Mouse (Mus musculus): ENCODE measurements around the gene Fgfr2. TPM values are rescaled to one million over a fixed set of nuclear protein-coding genes. Genes with fewer than 3 reads are reported as not detected.

Gene Fgfr2
- polyA plus RNA-seq, 1 experiment from 2014 or later = 92.0 TPM

GRCm38 (mm10) chr7:133044721-133045120, 78.4 kb downstream of the Fgfr2 start:
- H3K4me2 ChIP-seq = no peak overlapping the region
- no peak for DNase-seq (ENCODE audit: low spot score, missing footprints)
- no peaks in the 10 kb centered on the region for H3K4me1 ChIP-seq (ENCODE audit: control insufficient read depth, insufficient read depth, low read length)
- no peaks in the 10 kb centered on the region for H3K27me3 ChIP-seq (ENCODE audit: control insufficient read depth, insufficient read depth, low read length)
- H3K9me3 ChIP-seq (ENCODE audit: control insufficient read depth, low read length) = no peaks in the 10 kb centered on the region
- 86% methylated on average over 4 of the region's 4 CpGs for WGBS
- H3K4me3 ChIP-seq (ENCODE audit: low read depth, low read length) = no peak overlapping the region
- H3K27ac ChIP-seq (ENCODE audit: low read depth, low read length) = no peak overlapping the region
- H3K9ac ChIP-seq (ENCODE audit: low read length) = no peak overlapping the region
- H3K36me3 ChIP-seq (ENCODE audit: control insufficient read depth, insufficient read depth, low read length) = no peaks in the 10 kb centered on the region
- no peak for ATAC-seq (ENCODE audit: low FRiP score)

GRCm38 (mm10) chr7:133041784-133042183, 81.4 kb downstream of the Fgfr2 start:
- no peaks in the 10 kb centered on the region for H3K36me3 ChIP-seq (ENCODE audit: control insufficient read depth, insufficient read depth, low read length)
- no peaks in the 10 kb centered on the region for H3K27me3 ChIP-seq (ENCODE audit: control insufficient read depth, insufficient read depth, low read length)
- no peak overlapping the region for H3K9ac ChIP-seq (ENCODE audit: low read length)
- H3K4me1 ChIP-seq (ENCODE audit: control insufficient read depth, insufficient read depth, low read length) = peaks cover 17% of the 10 kb centered on the region
- no peak overlapping the region for H3K27ac ChIP-seq (ENCODE audit: low read depth, low read length)
- DNase-seq (ENCODE audit: low spot score, missing footprints) (no peak), ATAC-seq (ENCODE audit: low FRiP score) (no peak)
- 82% methylated on average over 3 of the region's 3 CpGs for WGBS
- no peaks in the 10 kb centered on the region for H3K9me3 ChIP-seq (ENCODE audit: control insufficient read depth, low read length)
- no peak overlapping the region for H3K4me2 ChIP-seq
- H3K4me3 ChIP-seq (ENCODE audit: low read depth, low read length) = no peak overlapping the region

GRCm38 (mm10) chr7:133040688-133041345, 82.3 kb downstream of the Fgfr2 start:
- 87% methylated on average over 3 of the region's 3 CpGs for WGBS
- no peak overlapping the region for H3K9ac ChIP-seq (ENCODE audit: low read length)

GRCm38 (mm10) chr7:133039556-133040255, 83.4 kb downstream of the Fgfr2 start:
- H3K9ac ChIP-seq (ENCODE audit: low read length) = no peak overlapping the region
- ATAC-seq (ENCODE audit: low FRiP score) (no peak), DNase-seq (ENCODE audit: low spot score, missing footprints) (no peak)
- H3K4me1 ChIP-seq (ENCODE audit: control insufficient read depth, insufficient read depth, low read length) = peaks cover 29% of the 10 kb centered on the region
- H3K27ac ChIP-seq (ENCODE audit: low read depth, low read length) = no peak overlapping the region
- H3K4me2 ChIP-seq = no peak overlapping the region
- no peaks in the 10 kb centered on the region for H3K9me3 ChIP-seq (ENCODE audit: control insufficient read depth, low read length)
- no peaks in the 10 kb centered on the region for H3K36me3 ChIP-seq (ENCODE audit: control insufficient read depth, insufficient read depth, low read length)
- WGBS = 82% methylated on average over 3 of the region's 3 CpGs
- H3K4me3 ChIP-seq (ENCODE audit: low read depth, low read length) = no peak overlapping the region
- H3K27me3 ChIP-seq (ENCODE audit: control insufficient read depth, insufficient read depth, low read length) = no peaks in the 10 kb centered on the region

More at GRCm38 (mm10) chr7:133040688-133041345, 82.3 kb downstream of the Fgfr2 start:
- Histone ChIP-seq H3K4me2 (no peak overlapping the region), H3K27ac (ENCODE audit: low read depth, low read length) (no peak overlapping the region), H3K27me3 (ENCODE audit: control insufficient read depth, insufficient read depth, low read length) (no peaks in the 10 kb centered on the region), H3K36me3 (ENCODE audit: control insufficient read depth, insufficient read depth, low read length) (no peaks in the 10 kb centered on the region), H3K4me3 (ENCODE audit: low read depth, low read length) (no peak overlapping the region), H3K9me3 (ENCODE audit: control insufficient read depth, low read length) (no peaks in the 10 kb centered on the region), H3K4me1 (ENCODE audit: control insufficient read depth, insufficient read depth, low read length) (peaks cover 22% of the 10 kb centered on the region)
- DNase-seq (ENCODE audit: low spot score, missing footprints) = no peak
- no peak for ATAC-seq (ENCODE audit: low FRiP score)

- Histone ChIP-seq H3K27me3 (ENCODE audit: control insufficient read depth, insufficient read depth, low read length) (no peaks in the 10 kb centered on the region), H3K36me3 (ENCODE audit: control insufficient read depth, insufficient read depth, low read length) (no peaks in the 10 kb centered on the region), H3K9ac (ENCODE audit: low read length) (no peak overlapping the region), H3K27ac (ENCODE audit: low read depth, low read length) (peak overlapping the region; percentile 15; the same call in 1 of the 2 replicates), H3K4me1 (ENCODE audit: control insufficient read depth, insufficient read depth, low read length) (peaks cover 42% of the 10 kb centered on the region), H3K4me2 (no peak overlapping the region), H3K4me3 (ENCODE audit: low read depth, low read length) (no peak overlapping the region), H3K9me3 (ENCODE audit: control insufficient read depth, low read length) (no peaks in the 10 kb centered on the region)
- no peak for ATAC-seq (ENCODE audit: low FRiP score)
- no peak for DNase-seq (ENCODE audit: low spot score, missing footprints)
- 57% methylated on average over 4 of the region's 4 CpGs for WGBS
Observed at GRCm38 (mm10) chr7:133037618-133038017, 85.5 kb downstream of the Fgfr2 start.

GRCm38 (mm10) chr7:133037217-133037616, 85.9 kb downstream of the Fgfr2 start:
- no peak overlapping the region for H3K4me3 ChIP-seq (ENCODE audit: low read depth, low read length)
- H3K4me2 ChIP-seq = no peak overlapping the region
- peak; percentile 87 for DNase-seq (ENCODE audit: low spot score, missing footprints)
- H3K27me3 ChIP-seq (ENCODE audit: control insufficient read depth, insufficient read depth, low read length) = no peaks in the 10 kb centered on the region
- no peaks in the 10 kb centered on the region for H3K36me3 ChIP-seq (ENCODE audit: control insufficient read depth, insufficient read depth, low read length)
- H3K27ac ChIP-seq (ENCODE audit: low read depth, low read length) = peak overlapping the region; percentile 15; the same call in 1 of the 2 replicates
- ATAC-seq (ENCODE audit: low FRiP score) = no peak
- H3K9ac ChIP-seq (ENCODE audit: low read length) = no peak overlapping the region
- WGBS = 40% methylated on average over 5 of the region's 5 CpGs
- peaks cover 42% of the 10 kb centered on the region for H3K4me1 ChIP-seq (ENCODE audit: control insufficient read depth, insufficient read depth, low read length)
- H3K9me3 ChIP-seq (ENCODE audit: control insufficient read depth, low read length) = no peaks in the 10 kb centered on the region

- H3K27ac ChIP-seq (ENCODE audit: low read depth, low read length) = no peak overlapping the region
- H3K36me3 ChIP-seq (ENCODE audit: control insufficient read depth, insufficient read depth, low read length) = no peaks in the 10 kb centered on the region
- H3K4me3 ChIP-seq (ENCODE audit: low read depth, low read length) = no peak overlapping the region
- no peaks in the 10 kb centered on the region for H3K27me3 ChIP-seq (ENCODE audit: control insufficient read depth, insufficient read depth, low read length)
- no peak overlapping the region for H3K4me2 ChIP-seq
- DNase-seq (ENCODE audit: low spot score, missing footprints) = no peak
- H3K4me1 ChIP-seq (ENCODE audit: control insufficient read depth, insufficient read depth, low read length) = peaks cover 42% of the 10 kb centered on the region
- H3K9me3 ChIP-seq (ENCODE audit: control insufficient read depth, low read length) = no peaks in the 10 kb centered on the region
- ATAC-seq (ENCODE audit: low FRiP score) = no peak
- no peak overlapping the region for H3K9ac ChIP-seq (ENCODE audit: low read length)
Observed at GRCm38 (mm10) chr7:133035901-133036300, 87.2 kb downstream of the Fgfr2 start.

- H3K4me1 ChIP-seq (ENCODE audit: control insufficient read depth, insufficient read depth, low read length) = peaks cover 34% of the 10 kb centered on the region
- H3K27ac ChIP-seq (ENCODE audit: low read depth, low read length) = peak overlapping the region; percentile 22; the same call in 1 of the 2 replicates
- ATAC-seq (ENCODE audit: low FRiP score) = peak; percentile 80
- H3K9me3 ChIP-seq (ENCODE audit: control insufficient read depth, low read length) = no peaks in the 10 kb centered on the region
- H3K4me3 ChIP-seq (ENCODE audit: low read depth, low read length) = no peak overlapping the region
- no peaks in the 10 kb centered on the region for H3K27me3 ChIP-seq (ENCODE audit: control insufficient read depth, insufficient read depth, low read length)
- H3K9ac ChIP-seq (ENCODE audit: low read length) = no peak overlapping the region
- DNase-seq (ENCODE audit: low spot score, missing footprints) = peak; percentile 94
- WGBS = 47% methylated on average over 9 of the region's 9 CpGs
- no peak overlapping the region for H3K4me2 ChIP-seq
- H3K36me3 ChIP-seq (ENCODE audit: control insufficient read depth, insufficient read depth, low read length) = no peaks in the 10 kb centered on the region
Observed at GRCm38 (mm10) chr7:133032589-133033203, 90.5 kb downstream of the Fgfr2 start.

GRCm38 (mm10) chr7:133029496-133030047, 93.6 kb downstream of the Fgfr2 start:
- Histone ChIP-seq H3K4me3 (ENCODE audit: low read depth, low read length) (no peak overlapping the region), H3K4me2 (no peak overlapping the region), H3K27me3 (ENCODE audit: control insufficient read depth, insufficient read depth, low read length) (no peaks in the 10 kb centered on the region), H3K4me1 (ENCODE audit: control insufficient read depth, insufficient read depth, low read length) (peaks cover 16% of the 10 kb centered on the region), H3K9me3 (ENCODE audit: control insufficient read depth, low read length) (no peaks in the 10 kb centered on the region), H3K9ac (ENCODE audit: low read length) (no peak overlapping the region), H3K36me3 (ENCODE audit: control insufficient read depth, insufficient read depth, low read length) (no peaks in the 10 kb centered on the region), H3K27ac (ENCODE audit: low read depth, low read length) (no peak overlapping the region)
- DNase-seq (ENCODE audit: low spot score, missing footprints) (no peak), ATAC-seq (ENCODE audit: low FRiP score) (no peak)
- 81% methylated on average over 8 of the region's 8 CpGs for WGBS
